Mouse (Mus musculus) liver (tissue): ENCODE measurements around the gene Bag2.
"Not testable (repeated sequence)": the region's sequence is repeated elsewhere in the genome, so short reads cannot be mapped to it uniquely, and the experiment has no call there.

ENCODE experiments used
- DNase-seq: peaks from one replicate; pipeline ENCODE4 v3.0.0-alpha.2; 2020; ENCODE audit warnings: mixed read lengths

The Bag2 gene

DNA sequence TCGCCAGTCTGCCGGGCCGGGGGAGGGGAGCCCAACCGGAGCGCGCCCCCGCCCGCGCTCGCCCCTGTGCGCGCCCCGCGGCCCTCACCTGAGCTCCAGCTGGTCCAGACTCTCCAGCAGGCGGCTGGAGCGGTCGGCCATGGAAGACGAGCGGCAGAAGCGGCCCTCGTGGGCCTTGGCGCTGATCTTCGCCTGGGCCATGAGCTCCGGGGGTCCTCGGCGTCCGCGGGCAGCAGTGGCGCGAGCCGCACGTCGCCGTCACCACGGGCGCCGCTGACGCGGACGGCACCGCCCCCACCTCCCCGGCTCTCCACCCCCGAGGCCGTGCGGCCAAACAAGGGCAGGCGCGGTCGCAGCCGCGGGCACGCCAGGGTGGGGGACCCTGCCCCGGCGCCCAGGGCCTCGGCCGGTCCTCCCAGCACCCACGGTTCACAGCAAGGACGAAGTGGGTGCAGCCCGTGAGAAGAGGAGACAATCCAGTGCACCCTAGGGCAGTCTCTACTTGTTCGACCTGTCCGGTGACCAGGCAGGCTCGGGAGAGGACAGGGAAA is at the start of gene Bag2:
TSS of gene Bag2 (minus strand) at position 305 of the 551 bp plus-strand sequence.
- peak; percentile 85 for DNase-seq

DNA sequence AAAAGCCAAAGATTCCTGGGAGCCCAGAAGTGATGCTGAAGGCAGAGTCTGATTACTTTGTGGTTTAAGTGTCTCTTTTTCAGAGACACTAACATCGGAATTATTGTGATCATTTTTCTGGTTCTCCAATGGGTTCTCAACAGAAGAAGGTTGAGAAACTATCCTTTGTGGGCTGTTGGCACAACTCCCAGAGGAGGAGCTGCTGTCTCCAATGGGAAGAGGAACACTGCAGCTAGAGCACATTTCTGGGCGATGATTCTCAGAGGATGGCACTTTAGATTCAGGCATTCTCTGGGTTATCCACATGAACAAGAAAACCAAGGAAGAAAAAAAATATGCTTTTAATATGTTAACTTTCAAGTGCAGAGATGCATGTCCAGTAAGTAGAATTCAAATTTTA is 45.7 kb upstream of the Bag2 start:
- DNase-seq: no peak

DNA sequence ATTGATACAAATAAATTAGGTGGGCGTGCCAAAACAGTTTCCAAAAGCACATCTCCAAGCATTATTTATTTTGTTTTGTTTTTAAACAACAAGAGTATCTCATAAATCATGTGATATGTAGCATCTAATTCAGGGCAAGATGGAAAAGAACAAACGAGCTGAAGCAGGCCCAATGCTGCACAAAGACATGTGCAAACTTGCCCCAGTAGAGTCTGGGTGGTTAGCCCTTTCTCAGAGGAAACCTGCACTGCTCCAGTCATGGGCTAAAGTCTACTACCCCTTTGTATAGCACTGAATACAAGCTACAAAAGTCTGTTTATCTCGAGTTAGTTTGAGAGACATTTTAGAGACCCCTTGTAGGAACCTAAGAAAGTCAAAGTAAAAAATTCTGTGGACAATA is 42.0 kb upstream of the Bag2 start:
- no peak for DNase-seq

DNA sequence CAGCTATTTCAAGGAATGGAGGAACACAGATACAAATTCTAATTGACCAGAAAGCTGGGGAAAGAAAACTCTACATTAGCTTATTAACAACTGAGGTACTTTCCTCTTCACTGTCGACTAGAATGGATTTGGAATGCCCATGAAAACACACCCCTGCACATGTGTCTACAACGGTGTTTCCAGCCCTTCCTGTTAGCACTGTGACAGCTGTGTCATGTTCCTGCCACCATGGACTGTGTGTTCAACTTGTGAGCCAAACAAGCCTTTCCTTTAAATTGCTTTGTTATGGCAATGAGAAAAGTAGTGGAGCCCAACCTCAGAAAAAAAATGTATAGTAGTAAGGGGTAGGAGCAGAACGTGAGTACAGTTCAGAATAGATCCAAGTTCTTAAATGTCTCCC is 30.9 kb upstream of the Bag2 start:
- DNase-seq: no peak

DNA sequence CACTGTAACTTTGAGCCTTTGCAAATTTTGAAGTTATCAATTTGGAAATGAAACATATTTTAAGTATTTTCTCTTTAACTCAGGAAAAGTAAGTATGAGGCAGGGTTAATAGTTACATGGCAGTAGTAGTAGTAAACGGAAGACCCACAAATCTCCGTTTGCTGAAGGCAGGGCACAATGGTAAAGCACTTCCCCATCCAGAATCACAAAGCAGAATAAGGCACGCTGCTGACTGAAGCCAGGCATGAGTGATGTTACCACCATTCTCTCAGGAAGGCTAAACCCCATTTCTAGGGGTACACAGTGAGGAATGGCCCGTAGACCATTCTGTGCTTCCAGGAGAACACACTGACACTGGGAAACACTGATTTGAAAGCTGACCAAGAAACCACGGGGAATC is 30.5 kb upstream of the Bag2 start:
- DNase-seq: no peak

DNA sequence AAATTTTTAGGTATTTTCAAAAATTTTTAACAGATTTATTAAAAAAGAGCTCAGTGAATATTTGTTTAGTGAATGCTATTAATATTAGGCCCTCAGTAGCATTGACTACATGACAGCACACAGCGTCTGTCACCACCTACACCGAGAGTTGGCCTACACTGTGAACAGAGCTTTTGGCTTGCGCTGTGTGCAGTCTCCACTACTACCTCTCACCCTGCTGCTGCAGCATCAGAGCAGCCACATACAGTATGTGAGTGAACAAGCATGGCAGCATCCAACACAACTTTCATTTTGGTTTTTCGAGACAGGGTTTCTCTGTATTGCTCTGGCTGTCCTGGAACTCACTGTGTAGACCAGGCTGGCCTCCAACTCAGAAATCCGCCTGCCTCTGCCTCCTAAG is 27.0 kb upstream of the Bag2 start:
- no peak for DNase-seq

DNA sequence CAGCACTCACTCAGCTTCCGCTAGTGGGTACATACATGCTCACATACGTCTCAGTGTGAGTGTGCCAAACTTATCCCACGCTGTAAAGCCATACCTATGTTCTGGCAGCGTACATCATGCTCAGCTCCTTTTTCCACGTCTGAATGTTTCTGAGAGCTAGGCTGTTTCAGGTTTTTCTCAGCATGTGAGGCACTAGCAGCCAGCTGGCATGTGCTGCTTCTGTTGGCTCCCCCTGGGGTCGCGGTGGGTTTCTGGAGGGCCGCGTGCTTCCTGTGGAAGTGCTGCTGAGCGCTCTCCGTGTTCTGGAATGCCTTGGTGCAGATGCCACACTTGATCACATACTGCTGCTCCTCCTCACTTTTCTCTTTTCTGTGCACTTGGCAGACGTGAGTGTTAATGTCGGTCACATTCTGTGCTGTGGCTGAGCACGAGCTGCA is 18.6 kb upstream of the Bag2 start:
- no peak for DNase-seq

DNA sequence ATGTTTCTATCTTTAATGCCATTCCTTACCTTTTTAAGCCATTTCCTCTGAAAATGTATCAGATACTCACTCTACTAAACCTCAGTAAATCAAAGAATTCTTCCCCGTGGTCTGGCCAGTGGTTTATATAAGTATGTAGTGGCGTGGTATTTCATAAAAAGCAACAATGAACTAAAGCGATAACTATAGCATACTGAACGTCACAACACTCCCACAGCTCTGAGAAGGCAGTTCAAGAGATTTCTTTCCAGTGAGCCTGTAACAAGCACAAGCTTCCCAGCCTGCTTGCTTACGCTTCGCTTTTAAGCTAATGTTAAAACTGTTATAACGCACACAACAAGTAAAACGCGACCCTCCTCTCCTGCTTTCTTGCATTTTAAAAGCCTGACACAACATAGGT is 14.5 kb upstream of the Bag2 start:
- no peak for DNase-seq

DNA sequence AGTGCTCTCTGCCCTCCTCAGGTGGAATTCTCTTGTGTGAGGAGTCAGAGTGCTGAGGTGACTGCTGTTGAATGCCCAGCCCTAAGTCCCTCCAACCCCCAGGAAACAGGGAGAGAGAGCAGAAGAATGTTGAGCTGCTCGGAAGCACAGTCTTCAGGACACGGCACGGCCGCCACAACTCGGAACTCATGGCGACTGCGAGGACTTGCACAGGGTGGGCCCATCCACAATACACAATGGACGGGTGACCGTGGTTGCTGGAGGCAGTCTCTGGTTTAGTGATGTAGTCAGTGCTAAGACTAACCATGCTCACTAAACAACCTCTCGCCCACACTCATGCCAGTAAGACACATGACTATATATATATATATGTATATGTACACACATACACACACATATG is 14.0 kb upstream of the Bag2 start:
- DNase-seq: no peak

DNA sequence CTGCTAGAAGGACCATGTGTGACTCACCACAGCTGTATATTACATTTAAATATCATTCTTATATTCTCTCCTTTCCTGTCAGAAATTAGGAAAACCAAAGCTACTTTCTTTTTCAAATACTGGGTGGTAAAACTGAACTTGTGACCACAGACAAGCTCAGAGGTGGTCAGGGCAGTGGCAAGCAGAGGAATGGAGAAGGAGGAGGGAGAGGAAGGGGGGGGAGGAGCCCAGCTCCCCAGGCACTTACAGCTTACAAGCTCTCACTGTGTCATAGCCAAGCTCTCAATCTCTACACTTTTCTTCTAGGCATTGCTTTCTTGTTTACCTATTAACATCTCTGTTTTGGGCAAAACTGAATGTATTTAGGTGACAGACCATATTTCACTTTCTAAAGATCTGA is 11.2 kb upstream of the Bag2 start:
- no peak for DNase-seq

DNA sequence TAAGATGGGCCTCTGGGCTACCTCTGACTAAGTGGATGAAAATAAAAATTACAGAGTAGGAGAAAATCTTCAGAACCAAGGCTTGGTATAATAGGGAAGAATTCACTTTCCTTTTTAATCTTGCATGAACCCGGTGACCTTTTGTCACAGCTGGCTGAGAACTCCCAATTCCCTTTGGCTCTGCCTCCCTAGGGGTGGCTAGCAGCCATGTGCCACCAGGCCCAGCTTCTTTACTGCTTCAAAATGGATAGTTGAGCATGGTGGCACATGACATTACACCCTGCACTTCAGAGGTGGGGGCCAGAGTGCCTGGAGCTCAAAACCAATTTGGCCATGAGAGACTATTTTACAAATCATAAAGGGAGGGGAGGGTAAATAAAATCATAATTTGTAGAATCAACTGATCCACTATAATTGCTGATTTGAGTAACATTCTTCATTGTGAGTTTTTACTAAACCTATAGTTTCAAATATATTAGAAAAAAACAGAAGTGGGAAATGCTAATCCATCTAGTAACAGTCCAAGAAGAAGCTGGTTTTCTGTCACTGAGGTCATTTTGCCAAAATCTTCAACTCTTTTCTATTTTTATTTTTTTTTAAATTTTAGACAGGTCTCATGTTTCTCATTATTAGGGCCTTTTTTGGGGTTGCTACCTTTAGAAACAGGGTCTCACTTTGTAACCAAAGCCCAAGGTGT is 10.6 kb upstream of the Bag2 start:
- no peak for DNase-seq

DNA sequence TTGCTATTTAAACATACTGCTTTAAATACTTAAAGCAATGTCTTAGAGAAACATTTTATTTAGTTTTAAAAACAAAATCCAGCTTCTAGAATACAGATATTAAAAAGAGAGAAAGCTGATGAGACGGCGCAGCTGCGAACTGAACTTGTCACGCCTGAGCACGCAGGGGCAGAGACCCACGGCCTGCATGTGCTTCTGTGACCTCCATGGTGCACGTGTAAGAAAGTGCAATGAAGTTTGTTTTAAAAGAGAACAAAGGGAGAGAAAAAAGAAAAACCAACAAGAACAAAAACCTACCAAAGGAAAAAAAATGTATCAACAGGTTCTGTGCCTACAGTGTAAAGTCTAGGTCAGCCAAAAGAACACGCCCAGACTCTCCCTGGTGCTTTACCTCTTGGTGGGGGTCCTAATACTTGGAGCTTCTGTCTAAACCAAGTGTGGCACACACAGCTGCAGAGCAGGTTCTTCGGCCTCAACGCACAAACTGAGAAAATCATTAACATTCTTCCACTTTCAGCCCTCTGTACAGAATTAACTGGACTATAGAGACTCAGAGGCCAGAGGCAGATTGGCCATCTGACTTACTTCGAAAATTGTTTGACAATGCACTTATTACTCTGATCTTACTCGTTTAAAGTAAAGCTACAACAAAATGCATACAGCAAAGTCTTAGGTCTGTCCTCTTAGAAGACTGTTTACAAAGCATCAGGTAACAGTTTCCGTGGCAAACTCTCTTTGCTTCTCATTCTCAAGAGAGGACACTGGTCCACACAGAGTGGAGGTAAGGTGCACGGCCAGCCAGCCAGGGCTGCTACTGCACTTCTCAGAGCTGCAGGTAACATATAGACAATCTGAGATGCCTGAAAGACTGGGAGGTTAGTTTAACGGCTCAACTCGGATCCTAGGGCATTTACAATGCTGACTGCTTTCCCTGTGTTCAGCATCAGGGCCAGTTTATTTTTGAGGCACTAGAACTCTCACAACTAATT is 9.2 kb upstream of the Bag2 start:
- DNase-seq: no peak

DNA sequence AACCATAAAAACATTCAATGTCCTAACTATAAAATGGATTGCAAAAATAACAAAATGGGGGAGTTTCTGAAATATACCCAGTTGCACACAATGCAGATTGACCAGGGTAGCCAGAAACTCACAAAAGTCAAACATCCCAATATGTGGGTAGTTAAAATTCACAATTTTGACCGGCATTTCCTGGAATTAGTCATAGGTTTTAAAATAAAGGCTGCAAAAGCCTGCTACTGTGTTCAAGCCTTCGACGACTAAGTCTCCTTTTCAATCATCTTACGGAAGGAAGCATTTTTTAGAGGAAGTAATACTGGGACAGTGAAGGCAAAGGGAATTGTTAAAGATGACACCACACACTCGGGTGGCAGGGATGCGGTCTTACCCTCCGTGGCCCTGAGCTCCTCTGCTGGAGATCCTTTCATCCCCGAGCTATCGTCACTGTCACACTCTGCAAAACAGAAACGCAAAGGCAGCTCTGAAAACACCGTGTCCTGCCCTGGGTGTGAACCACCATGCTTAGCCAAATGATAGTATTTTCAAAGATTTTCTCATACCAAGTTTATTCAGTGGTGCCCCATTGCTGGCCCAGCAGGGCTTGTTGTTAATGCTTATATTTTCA is 8.0 kb upstream of the Bag2 start:
- no peak for DNase-seq

DNA sequence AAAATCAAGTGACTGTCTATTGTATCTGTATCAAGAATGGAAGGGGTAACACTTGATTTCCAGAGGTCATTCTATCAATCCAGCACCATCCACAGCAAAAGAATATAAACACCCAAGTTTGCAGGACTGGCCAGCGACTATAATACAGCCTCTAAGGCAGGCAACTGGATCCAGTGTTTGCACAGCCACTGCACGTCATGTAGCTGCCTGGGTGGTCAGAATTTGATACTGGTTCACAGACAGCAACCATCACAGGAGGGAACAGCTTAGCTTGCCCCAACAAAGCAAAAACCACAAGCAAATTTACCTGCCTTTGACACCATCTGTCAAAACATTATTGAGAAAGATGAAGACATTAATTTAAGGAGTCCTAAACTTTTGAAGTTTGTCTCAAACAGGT is 6.2 kb upstream of the Bag2 start:
- DNase-seq: no peak

DNA sequence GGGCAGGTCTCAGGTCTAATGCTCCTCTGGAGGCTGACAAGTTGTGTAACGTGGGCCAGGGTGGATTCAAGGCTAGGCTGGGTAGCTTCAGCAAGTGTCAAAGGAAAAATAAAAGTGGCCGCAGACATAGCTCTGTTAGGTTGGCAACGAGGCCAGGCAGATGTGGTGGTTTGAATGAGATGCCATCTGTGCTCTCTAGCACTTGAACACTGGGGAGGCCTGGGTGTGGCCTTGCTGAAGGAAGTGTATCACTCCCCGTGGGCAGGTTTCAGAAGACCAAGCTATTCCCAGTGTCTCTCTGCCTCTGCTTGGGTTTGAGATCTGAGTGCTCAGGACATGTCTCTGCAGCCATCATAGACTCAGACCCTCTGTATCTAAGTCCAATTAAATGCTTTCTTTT is 893 bp upstream of the Bag2 start:
- DNase-seq: peak; percentile 67

DNA sequence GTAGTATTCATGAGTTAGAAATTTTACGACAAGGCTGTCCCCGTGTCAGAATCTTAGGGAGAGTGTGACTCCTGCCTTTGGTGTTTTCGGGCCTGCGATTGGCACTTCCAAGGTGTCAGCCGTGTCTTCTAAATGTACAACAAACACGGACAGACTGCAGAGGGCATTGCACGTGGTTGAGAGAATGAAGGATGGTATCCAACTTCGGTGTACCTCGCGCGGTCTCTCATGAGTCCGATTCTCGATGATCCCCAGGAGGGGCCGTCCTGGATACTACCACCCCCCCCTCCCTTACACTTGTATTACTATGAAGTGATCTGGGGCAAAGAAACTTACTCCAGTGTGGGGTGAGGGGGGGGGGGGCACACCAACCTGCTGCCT is 572 bp downstream of the Bag2 start:
- DNase-seq: peak; percentile 41

DNA sequence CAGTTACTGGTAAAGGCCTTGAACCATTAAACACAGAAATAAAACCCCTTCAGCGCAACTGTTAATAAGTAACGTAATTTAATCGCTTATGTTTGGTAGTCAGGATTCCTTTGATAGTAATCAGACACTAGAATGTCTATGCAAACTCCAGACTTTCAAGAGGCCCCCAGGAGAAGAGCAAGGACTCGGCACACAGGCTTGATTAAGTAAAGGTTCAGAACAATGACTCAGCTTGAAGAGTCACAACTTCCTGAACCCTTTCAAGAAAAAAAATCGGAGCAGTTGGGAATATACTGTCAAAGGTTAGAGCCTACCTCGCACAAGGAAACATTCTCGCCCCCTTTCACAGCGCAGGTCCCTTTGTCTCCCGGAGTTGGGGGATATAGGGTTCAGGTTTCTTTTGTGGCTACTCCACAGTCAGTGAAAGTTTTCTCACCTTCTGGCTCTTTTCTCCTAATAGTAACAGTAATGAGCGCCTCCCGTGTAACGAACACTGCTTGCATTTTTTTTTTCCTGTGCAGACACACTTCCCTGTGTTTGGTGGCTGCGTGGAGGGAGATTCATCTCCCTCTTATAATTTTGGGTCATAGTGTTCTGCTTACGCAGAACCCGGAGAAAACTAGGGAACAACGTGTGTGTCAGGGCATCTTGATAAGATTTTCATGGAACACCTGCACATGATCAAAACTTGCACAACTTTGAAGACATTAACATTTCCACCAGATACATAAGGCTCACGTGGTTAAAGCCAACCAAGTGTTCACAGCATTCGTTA is 1.1 kb downstream of the Bag2 start:
- peak; percentile 34 for DNase-seq

DNA sequence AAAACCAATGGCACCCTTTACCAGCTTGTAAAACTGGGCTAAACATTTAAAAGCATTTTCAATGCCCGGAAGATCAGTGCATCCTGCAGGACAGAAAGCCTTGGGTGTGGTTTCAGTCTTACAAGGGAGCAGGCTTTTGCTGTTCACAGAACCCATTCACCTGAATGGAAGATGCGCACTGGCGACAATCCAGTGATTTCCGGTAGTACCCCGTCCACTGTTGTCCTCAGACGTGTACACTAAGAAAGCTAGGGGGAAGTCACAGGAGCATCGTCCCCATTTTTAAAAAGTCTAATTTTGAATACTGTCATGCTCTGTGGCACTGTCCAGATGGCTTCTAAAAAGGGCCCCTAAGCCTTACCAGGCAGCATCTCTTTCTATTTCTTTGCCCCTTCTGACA is 1.8 kb downstream of the Bag2 start:
- peak; percentile 39 for DNase-seq

DNA sequence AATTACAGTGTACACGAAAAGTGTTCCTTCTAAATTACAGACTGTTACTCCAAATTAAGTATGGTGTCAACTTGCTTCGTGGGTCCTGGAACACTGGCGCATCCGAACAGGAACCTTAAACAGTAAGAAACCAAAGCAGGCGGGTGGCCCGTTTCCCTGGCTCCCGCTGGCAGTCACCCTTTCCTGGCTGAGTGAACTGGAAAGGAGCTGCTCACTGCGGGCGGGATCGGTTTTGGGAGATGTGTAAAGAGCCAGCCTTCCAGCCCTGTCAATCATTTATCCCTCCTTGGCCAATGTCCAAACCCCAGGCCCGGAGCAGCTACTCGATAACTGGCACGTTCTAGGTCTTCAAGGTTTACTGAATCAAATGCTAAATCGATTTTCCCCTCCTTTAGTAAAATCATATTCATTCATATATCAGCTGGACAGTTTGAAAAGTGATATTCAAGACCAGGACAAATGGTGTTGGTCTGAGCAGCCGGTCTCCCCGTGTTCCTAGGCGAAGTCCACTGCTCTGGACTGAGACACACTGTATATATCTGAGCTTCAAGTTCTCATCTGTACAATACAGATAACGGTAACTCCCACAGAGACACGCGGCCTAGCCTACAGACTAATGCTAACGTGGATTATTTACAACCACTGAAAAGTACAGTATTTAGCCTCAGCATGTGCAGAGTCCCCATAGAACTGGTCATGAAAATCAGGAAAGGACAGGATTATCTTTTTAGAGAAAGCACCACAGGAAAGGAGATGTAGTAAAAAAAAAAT is 2.4 kb downstream of the Bag2 start:
- DNase-seq: peak; percentile 80

DNA sequence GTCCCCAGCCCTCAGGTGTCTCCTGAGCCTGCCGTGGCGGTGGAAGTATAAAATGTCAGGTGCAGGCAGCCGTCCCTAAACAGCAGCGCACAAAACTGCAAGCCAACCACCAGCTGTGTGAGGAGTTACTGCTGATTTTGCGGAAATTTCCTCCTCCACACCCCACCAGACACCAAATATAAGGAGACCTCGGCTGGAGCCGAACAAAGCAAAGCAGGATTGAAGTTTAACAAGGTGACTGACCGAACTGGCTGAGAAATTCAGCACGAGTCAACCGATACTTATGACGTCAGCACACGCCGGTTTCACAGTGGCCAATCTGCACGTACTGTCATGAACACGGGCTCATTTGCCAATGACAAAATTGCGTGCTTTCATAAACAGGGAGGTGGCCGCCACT is 3.5 kb downstream of the Bag2 start:
- no peak for DNase-seq

DNA sequence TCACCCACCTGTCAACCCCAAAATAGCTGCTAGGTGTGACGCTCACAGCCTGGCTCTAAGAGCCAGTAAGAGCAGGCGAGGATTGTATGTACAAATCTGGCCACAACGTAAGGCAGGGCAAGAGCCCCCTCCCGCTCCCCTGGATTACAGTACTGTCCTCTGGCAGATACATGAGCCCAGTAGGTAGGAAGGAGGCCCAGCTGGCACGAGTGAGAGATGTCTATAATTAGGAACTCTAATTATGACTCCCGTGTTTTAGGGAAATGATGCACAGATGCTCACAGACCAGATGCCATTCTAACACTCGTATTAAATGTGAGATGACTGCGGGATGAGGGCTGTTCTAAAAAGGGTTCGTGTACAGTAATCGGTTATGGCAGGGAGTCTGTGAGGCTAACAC is 6.3 kb downstream of the Bag2 start:
- no peak for DNase-seq

DNA sequence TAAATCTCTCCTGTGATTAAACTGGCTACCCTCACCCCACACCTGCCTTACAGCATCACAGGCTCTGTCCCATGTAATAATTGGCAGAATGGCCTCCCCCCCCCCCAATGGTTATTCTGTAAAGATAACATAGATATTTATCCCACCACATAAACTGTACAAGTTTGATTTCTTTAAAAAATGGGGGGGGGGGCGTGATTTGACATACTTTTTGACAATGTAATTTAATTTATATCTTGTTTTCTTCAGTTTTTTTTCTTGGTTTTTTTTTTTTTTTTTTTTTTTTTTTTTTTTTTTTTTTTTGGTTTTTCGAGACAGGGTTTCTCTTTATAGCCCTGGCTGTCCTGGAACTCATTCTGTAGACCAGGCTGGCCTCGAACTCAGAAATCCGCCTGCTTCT is 7.9 kb downstream of the Bag2 start:
- DNase-seq: not testable (repeated sequence)
